Mouse (Mus musculus) forebrain, embryonic 10.5 days (tissue): ENCODE measurements at regions not wholly inside any gene's neighbourhood (a gene's known extent, or its start where the extent isn't known, plus 50 kb on each side); places are given as distances from the start of the nearest gene placed in this dataset.

ENCODE experiments used
- DNase-seq: peaks from one replicate; pipeline ENCODE4 v3.0.0-alpha.2; 2017; ENCODE audit warnings: low spot score; ENCODE audit errors: extremely low spot score
- H3K27ac ChIP-seq: fragments of 300-500 bp; sonication (generic); 2 replicates; pipeline ENCODE4 v1.5.1; 2016; ENCODE audit warnings: mild to moderate bottlenecking
- H3K27me3 ChIP-seq: fragments of 300-500 bp; sonication (generic); 2 replicates; pipeline ENCODE4 v1.6.1; 2016; ENCODE audit warnings: mild to moderate bottlenecking; ENCODE audit not compliant: poor library complexity, severe bottlenecking
- H3K36me3 ChIP-seq: fragments of 300-500 bp; sonication (generic); replicated peaks from 2 replicates; pipeline ENCODE4 v1.6.1; 2016; ENCODE audit warnings: mild to moderate bottlenecking, moderate library complexity
- H3K4me1 ChIP-seq: fragments of 300-500 bp; sonication (generic); 2 replicates; pipeline ENCODE4 v1.6.1; 2016
- H3K4me3 ChIP-seq: fragments of 300-500 bp; sonication (generic); 2 replicates; pipeline ENCODE4 v1.5.1; 2016; ENCODE audit warnings: mild to moderate bottlenecking, moderate library complexity
- H3K9me3 ChIP-seq: fragments of 300-500 bp; sonication (generic); 2 replicates; pipeline ENCODE4 v1.6.1; 2016; ENCODE audit warnings: mild to moderate bottlenecking, moderate library complexity
- WGBS: fragments of 180-500 bp; shearing (Covaris S2); methylation state at CpG from one replicate; pipeline ENCODE4 v1.1.7; 2016; 5-methylcytosine and 5-hydroxymethylcytosine counted together

DNA sequence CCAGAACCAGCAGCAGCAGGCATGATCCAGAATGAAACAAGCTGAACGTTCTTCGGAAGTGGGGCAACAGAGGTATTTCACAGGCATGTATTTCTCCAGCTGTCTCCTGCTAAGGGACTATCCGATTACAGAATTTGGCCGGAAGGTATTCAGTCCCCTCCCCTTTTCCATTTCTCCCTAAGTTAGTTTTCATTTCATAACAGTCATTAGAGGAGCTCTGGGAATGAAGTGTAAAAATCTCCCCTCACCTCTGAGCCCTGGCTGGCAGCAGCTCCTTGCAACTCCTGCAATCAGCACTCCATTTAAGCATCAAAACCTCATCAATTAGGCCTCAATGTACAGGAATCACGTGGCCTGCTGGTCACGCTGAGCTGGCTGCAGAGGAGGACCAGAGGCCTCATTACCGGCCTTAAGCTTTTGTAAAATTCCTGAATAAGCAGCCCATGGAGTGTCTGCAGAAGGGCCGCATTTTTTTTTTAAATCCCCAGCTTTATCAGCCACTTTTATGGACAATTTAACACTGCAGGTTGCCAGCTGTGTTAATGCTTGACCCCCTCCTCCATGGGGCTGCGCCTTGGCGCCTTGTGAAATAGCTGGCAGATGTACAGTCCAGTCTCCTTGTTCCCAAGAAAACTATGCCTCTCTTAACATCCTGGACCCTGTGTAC lies 456.1 kb upstream of the Kirrel3 start:
- Histone ChIP-seq H3K27me3 (peaks cover 26% of the 10 kb centered on the region), H3K4me3 (no peak overlapping the region), H3K27ac (peak overlapping the region; percentile 64), H3K9me3 (no peaks in the 10 kb centered on the region), H3K4me1 (peaks cover 25% of the 10 kb centered on the region), H3K36me3 (no peaks in the 10 kb centered on the region)
- peak; percentile 79 for DNase-seq
- 34% methylated on average over 10 of the region's 10 CpGs for WGBS

DNA sequence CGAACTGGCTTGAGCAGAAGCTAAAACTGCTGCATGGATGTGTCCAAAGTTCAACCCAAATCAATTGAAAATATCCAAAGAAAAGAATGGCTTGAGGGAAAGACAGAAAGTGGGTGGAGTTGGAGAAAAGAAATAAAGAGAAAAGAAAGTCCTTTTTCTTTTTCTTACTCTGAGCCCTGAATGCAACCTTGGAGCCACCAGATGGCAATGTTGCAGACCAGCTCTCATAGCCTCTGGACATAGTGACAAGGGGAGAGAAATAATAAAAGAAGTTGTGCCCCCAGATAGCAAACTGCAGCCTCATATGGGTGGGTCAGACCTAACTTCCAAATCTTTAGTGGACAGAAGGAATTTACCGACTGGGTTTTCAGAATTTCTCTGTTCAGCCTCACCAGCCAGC lies 431.3 kb upstream of the Kirrel3 start:
- WGBS: 71% methylated on average over 2 of the region's 2 CpGs
- Histone ChIP-seq H3K4me3 (no peak overlapping the region), H3K27ac (no peak overlapping the region), H3K36me3 (no peaks in the 10 kb centered on the region), H3K9me3 (no peaks in the 10 kb centered on the region), H3K27me3 (no peaks in the 10 kb centered on the region), H3K4me1 (no peaks in the 10 kb centered on the region)
- no peak for DNase-seq
